Mouse (Mus musculus) hindbrain, embryonic 10.5 days (tissue): ENCODE results near the gene Nfix. TPM values are rescaled to one million over a fixed set of nuclear protein-coding genes. Genes with fewer than 3 reads are reported as not detected.

Source experiments
- DNase-seq: peaks from one replicate; pipeline ENCODE4 v3.0.0-alpha.2; 2017; ENCODE audit warnings: low spot score
- H3K27ac ChIP-seq: fragments of 300-500 bp; sonication (generic); 2 replicates; pipeline ENCODE4 v1.5.1; 2016; ENCODE audit warnings: mild to moderate bottlenecking, moderate library complexity
- H3K27me3 ChIP-seq: fragments of 300-500 bp; sonication (generic); 2 replicates; pipeline ENCODE4 v1.6.1; 2016; ENCODE audit warnings: mild to moderate bottlenecking; ENCODE audit not compliant: poor library complexity, insufficient read depth, severe bottlenecking
- H3K36me3 ChIP-seq: fragments of 300-500 bp; sonication (generic); 2 replicates; pipeline ENCODE4 v1.6.1; 2016; ENCODE audit warnings: mild to moderate bottlenecking, moderate library complexity
- H3K4me1 ChIP-seq: fragments of 300-500 bp; sonication (generic); replicated peaks from 2 replicates; pipeline ENCODE4 v1.6.1; 2016; ENCODE audit warnings: mild to moderate bottlenecking
- H3K4me3 ChIP-seq: fragments of 300-500 bp; sonication (generic); 2 replicates; pipeline ENCODE4 v1.5.1; 2016; ENCODE audit warnings: mild to moderate bottlenecking, moderate library complexity
- H3K9me3 ChIP-seq: fragments of 300-500 bp; sonication (generic); 2 replicates; pipeline ENCODE4 v1.6.1; 2016; ENCODE audit warnings: mild to moderate bottlenecking, moderate library complexity
- WGBS: fragments of 180-500 bp; shearing (Covaris S2); methylation state at CpG from one replicate; pipeline ENCODE4 v1.1.7; 2016; 5-methylcytosine and 5-hydroxymethylcytosine counted together
- polyA plus RNA-seq: library from polyadenylated mRNA; unstranded; fragments of >200 nt; fragmentation: Nextera tagmentation; extraction: Ambion mirVana; gene quantifications from 2 replicates; pipeline ENCODE4 v1.2.1, GENCODE M21; 2016

Gene Nfix
- polyA plus RNA-seq, 1 experiment from 2014 or later, result 0.29 TPM

DNA sequence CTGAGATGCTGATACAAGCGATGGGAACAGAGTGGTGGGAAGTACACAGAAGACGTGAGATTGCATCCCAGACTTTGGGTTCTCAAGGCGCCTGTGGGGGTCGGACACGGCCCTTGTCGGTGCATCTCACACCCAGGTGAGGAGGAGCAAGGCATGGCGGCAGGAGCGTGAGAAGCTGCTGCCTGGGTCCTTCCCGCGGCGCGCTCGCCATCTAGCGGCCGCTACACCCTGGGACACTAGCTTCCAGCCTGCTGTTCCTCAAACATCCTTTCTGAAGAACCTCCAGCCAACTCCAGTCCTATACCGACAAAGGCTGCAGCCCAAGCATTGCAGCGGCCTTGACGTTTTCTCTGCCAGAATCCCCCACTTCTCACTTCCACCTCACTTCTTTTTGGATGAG lies 23.5 kb upstream of the Nfix start:
- 1% methylated on average over 18 of the region's 18 CpGs for WGBS
- H3K27ac ChIP-seq, result no peak overlapping the region; the same call in 1 of the 2 replicates
- H3K9me3 ChIP-seq, result no peaks in the 10 kb centered on the region
- H3K36me3 ChIP-seq, result no peaks in the 10 kb centered on the region
- H3K4me1 ChIP-seq, result peaks cover 12% of the 10 kb centered on the region
- H3K27me3 ChIP-seq, result peaks cover 33% of the 10 kb centered on the region
- H3K4me3 ChIP-seq, result peak overlapping the region; percentile 22
- peak; percentile 80 for DNase-seq

DNA sequence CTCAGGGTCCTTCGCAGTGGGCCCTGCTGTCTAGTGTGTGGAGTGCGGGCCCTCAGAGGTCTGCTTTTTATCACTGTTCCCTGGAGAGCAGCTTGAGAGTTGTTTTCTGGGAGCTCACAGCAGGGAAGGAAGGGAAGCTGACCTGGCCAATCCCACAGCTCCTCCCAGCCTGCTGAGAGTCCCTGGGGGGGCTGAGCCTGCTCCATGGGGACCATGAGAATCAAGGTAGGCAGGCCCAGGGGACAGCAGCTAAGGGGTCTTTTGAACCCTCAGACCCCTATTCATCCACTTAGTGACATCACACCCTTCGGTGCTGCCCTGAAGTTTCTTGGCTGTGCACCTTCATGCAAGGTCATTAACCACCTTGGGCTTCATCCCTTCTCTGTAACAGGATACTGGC lies 22.6 kb upstream of the Nfix start, which contains the start of gene Dand5:
Gene Dand5 (minus strand): TSS at position 101 of the 400 bp plus-strand sequence.
- peak within 1 kb of the TSS; percentile 22 for H3K4me3 ChIP-seq
- DNase-seq, result no peak
- WGBS, result 30% methylated on average over 3 of the region's 3 CpGs
- H3K27me3 ChIP-seq, result peaks cover 36% of the 10 kb centered on the region
- H3K4me1 ChIP-seq, result peaks cover 12% of the 10 kb centered on the region
- H3K36me3 ChIP-seq, result no peaks in the 10 kb centered on the region
- H3K27ac ChIP-seq, result no peak within 1 kb of the TSS
- no peaks in the 10 kb centered on the region for H3K9me3 ChIP-seq

DNA sequence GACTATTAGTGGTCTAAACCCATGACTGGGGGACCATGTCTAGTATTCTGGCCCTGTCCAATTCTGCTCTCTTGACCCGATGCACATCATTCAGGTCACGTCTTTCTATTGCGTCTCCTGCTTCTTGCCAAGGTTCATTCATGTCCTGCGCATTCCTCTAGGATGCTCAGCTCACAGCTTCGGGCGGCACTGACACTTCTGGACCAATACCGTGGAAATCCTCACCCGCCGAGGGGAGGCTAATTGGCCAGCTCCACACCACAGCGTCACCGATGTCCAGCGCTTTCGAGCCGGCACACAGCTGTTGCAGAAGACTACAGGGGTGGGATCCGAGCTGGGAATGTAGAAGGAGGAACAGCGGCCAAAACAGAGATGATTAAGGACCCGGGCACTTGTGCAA lies 16.0 kb upstream of the Nfix start:
- Histone ChIP-seq H3K27me3 (peaks cover 67% of the 10 kb centered on the region), H3K27ac (no peak overlapping the region)

GRCm38 (mm10) chr8:84815547-84815946 lies 15.4 kb upstream of the Nfix start:
- Histone ChIP-seq H3K4me1 (peaks cover 39% of the 10 kb centered on the region), H3K27ac (no peak overlapping the region), H3K9me3 (no peaks in the 10 kb centered on the region), H3K36me3 (no peaks in the 10 kb centered on the region), H3K4me3 (no peak overlapping the region), H3K27me3 (peaks cover 70% of the 10 kb centered on the region)
- 11% methylated on average over 9 of the region's 9 CpGs for WGBS
- peak; percentile 93 for DNase-seq

More for the DNA sequence above, 16.0 kb upstream of the Nfix start:
- no peak overlapping the region for H3K4me3 ChIP-seq
- no peaks in the 10 kb centered on the region for H3K9me3 ChIP-seq
- peaks cover 33% of the 10 kb centered on the region for H3K4me1 ChIP-seq
- DNase-seq, result no peak
- WGBS, result 74% methylated on average over 17 of the region's 17 CpGs
- H3K36me3 ChIP-seq, result no peaks in the 10 kb centered on the region

DNA sequence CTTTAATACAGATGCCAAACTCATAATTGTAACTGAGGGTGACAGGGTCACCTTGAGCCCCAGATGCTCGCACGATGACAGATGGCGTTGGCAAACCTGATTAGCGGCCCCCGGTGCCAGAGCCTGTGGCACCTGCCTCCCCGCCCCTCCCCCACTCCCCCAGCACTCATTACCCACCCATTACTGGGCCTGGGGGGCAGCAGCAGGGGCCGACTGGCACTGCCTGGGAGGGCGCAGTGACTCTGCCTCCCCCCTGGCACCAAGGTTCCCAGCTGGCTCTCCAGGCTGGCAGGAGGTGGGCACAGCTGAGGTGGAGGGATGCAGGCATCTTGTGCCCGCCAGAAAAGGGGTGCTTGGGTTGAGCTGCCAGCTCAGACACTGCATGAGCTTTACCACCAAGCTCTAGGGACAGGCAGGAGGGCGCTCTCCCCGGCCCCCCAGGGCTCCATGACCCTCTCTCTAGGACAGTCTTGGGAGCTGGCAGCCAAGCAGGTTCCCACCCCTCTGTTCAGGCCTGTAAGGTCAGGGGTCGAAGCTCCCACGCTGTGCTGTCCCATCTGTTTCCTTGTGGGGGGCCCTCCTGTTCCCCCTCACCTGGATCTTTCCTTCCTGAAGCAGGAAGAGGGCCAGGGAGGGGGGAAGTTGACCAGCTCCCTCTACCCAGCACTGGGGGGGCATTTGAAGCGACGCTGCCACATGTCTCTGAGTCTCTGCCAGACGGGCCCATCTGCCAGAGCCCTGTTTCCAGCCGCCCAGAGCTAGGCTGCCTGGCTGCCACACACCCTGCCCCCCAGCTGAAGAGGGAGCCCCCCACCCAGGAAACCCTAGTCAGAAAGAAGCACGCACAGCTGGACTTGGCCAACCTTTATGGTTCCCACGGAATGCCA lies 14.7 kb upstream of the Nfix start:
- no peaks in the 10 kb centered on the region for H3K36me3 ChIP-seq
- peaks cover 41% of the 10 kb centered on the region for H3K4me1 ChIP-seq
- H3K9me3 ChIP-seq, result no peaks in the 10 kb centered on the region
- DNase-seq, result no peak
- 47% methylated on average over 19 of the region's 19 CpGs for WGBS
- H3K27me3 ChIP-seq, result peaks cover 75% of the 10 kb centered on the region
- 0 out of 2 replicates have a peak overlapping the region, but pooled peaks have one; percentile 3 for H3K4me3 ChIP-seq
- peak overlapping the region; percentile 60 for H3K27ac ChIP-seq

DNA sequence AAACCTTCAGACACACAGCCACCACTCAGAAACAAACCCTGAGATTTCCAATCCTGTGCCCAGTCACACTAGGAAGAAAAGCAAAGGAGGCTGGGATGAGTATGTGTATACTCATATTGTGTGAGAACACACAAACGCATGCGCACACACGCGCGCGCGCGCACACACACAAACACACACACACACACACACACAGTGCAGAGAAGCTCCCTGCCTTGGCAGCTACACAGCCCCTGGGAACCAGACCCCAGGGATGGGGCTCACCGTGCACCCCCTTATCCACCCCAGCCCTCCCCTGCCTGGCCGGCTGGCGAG lies 14.1 kb upstream of the Nfix start:
- Histone ChIP-seq H3K4me3 (no peak overlapping the region), H3K27me3 (peaks cover 81% of the 10 kb centered on the region), H3K36me3 (no peaks in the 10 kb centered on the region), H3K4me1 (peaks cover 46% of the 10 kb centered on the region), H3K27ac (no peak overlapping the region), H3K9me3 (no peaks in the 10 kb centered on the region)
- WGBS, result 89% methylated on average over 11 of the region's 11 CpGs
- DNase-seq, result no peak

DNA sequence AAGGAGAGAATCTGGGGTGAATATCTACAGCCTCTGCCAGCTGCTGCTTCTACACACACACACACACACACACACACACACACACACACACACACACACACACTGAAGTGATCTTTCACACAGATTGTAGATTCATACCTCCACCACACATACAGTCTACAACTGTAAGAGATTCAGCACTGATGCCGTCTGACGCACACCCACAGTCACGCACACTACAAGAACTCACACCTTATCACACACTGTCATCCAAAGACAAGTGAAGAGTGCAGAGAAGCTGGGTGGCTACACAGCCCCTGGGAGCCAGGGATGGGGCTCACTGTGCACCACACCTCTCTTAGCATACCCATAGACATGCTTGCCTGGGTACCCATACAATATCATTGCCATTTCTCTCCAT lies 13.7 kb upstream of the Nfix start:
- H3K4me3 ChIP-seq, result no peak overlapping the region
- no peak overlapping the region for H3K27ac ChIP-seq
- H3K4me1 ChIP-seq, result peaks cover 50% of the 10 kb centered on the region
- no peak for DNase-seq
- H3K36me3 ChIP-seq, result no peaks in the 10 kb centered on the region
- peaks cover 85% of the 10 kb centered on the region for H3K27me3 ChIP-seq
- WGBS, result 91% methylated on average over 3 of the region's 3 CpGs
- H3K9me3 ChIP-seq, result no peaks in the 10 kb centered on the region

GRCm38 (mm10) chr8:84813059-84813458 lies 12.9 kb upstream of the Nfix start:
- Histone ChIP-seq H3K4me1 (peaks cover 50% of the 10 kb centered on the region), H3K27ac (no peak overlapping the region), H3K36me3 (no peaks in the 10 kb centered on the region), H3K9me3 (no peaks in the 10 kb centered on the region), H3K27me3 (peaks cover 91% of the 10 kb centered on the region), H3K4me3 (no peak overlapping the region)
- WGBS, result 3% methylated on average over 5 of the region's 5 CpGs
- DNase-seq, result peak; percentile 82

- Histone ChIP-seq H3K4me3 (peak overlapping the region; percentile 46), H3K27me3 (peaks cover 98% of the 10 kb centered on the region), H3K9me3 (no peaks in the 10 kb centered on the region), H3K36me3 (no peaks in the 10 kb centered on the region), H3K27ac (peak overlapping the region; percentile 81), H3K4me1 (peaks cover 50% of the 10 kb centered on the region)
- DNase-seq, result no peak
- 17% methylated on average over 10 of the region's 10 CpGs for WGBS
Observed at GRCm38 (mm10) chr8:84811303-84811702, 11.2 kb upstream of the Nfix start.

DNA sequence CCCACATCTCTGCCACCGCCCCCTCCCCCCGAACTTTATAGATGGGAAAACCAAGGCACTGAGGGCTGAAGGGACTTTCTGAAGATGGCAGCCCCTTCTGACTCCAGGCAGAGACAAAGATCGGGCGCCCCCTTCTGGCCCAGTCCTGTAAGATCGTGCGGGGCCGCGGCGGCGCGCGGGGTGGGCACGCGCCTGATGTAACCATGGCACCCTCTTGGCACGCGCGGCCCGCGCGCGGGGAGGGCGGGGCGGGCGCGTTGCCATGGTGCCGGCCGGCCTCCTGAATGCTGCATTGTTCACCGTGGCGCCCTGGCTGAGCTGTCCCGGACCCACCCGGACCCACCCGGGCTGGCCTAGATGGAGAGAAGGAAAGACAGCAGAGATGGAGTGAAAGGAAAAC lies 10.8 kb upstream of the Nfix start:
- peak; percentile 94 for DNase-seq
- peaks cover 4% of the 10 kb centered on the region; the same call in 1 of the 2 replicates for H3K9me3 ChIP-seq
- peak overlapping the region; percentile 81 for H3K27ac ChIP-seq
- 1% methylated on average over 32 of the region's 32 CpGs for WGBS
- peaks cover 98% of the 10 kb centered on the region for H3K27me3 ChIP-seq
- H3K4me1 ChIP-seq, result peaks cover 50% of the 10 kb centered on the region
- no peaks in the 10 kb centered on the region for H3K36me3 ChIP-seq
- peak overlapping the region; percentile 46 for H3K4me3 ChIP-seq

- no peak overlapping the region for H3K27ac ChIP-seq
- H3K9me3 ChIP-seq, result peaks cover 6% of the 10 kb centered on the region; the same call in 1 of the 2 replicates
- 83% methylated on average over 5 of the region's 5 CpGs for WGBS
- H3K27me3 ChIP-seq, result peaks cover 98% of the 10 kb centered on the region
- H3K36me3 ChIP-seq, result no peaks in the 10 kb centered on the region
- H3K4me3 ChIP-seq, result no peak overlapping the region
- H3K4me1 ChIP-seq, result peaks cover 42% of the 10 kb centered on the region
- no peak for DNase-seq
Observed at GRCm38 (mm10) chr8:84809941-84810280, 9.8 kb upstream of the Nfix start.

DNA sequence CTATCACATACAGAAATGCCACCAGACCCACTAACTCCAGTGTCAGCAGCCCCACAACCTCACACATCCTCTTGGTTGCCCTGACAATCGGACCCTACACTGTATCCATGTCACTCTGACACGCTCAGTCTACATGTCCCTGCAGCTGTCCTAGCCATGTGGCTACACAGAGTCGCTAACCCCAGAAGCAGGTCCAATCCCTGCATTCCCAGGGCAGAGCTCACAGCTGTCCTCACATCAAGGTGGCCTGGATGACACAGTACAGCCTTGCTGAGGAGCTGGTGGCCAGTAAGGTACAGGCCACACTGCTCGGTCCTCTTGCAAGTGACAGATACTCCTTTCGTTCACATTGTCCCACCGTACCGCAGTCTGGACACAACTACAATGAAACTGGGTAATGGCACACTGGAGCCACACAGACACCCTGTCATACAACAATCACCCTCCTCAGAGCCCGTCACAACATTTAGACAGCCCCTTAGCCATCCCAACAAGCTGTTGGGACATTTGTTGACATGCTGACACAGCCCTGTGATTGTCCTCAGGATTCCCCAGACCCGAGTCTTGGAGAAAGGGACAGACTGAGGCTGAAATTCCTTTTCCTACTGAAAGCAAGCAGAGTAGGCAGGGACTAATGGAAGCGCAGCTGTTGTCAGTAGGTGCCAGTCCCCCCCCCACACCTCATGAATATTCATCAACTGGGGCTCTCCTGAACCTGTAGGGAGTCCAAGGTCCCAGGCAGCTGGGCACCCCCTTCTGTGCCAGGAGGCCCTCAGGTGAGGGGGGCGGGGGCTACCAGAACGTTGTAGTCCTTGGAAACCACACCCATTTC lies 9.2 kb upstream of the Nfix start:
- no peak for DNase-seq
- Histone ChIP-seq H3K4me3 (no peak overlapping the region), H3K27me3 (peaks cover 98% of the 10 kb centered on the region), H3K9me3 (peaks cover 6% of the 10 kb centered on the region; the same call in 1 of the 2 replicates), H3K36me3 (no peaks in the 10 kb centered on the region), H3K27ac (no peak overlapping the region), H3K4me1 (peaks cover 36% of the 10 kb centered on the region)
- WGBS, result 52% methylated on average over 12 of the region's 12 CpGs

GRCm38 (mm10) chr8:84806031-84806430 lies 5.9 kb upstream of the Nfix start:
- Histone ChIP-seq H3K27me3 (peaks cover 98% of the 10 kb centered on the region), H3K27ac (no peak overlapping the region), H3K36me3 (no peaks in the 10 kb centered on the region), H3K9me3 (peaks cover 6% of the 10 kb centered on the region; the same call in 1 of the 2 replicates), H3K4me1 (peaks cover 16% of the 10 kb centered on the region), H3K4me3 (no peak overlapping the region)
- WGBS, result 92% methylated on average over 5 of the region's 5 CpGs
- no peak for DNase-seq
